Mouse (Mus musculus) fibroblast of lung, adult 2 months (primary cell): Measurements from ENCODE around the gene Prickle4.

Experiments
- DNase-seq: peaks from one replicate; pipeline ENCODE4 v3.0.0-alpha.2; 2011; ENCODE audit warnings: low read depth

The Prickle4 gene

DNA sequence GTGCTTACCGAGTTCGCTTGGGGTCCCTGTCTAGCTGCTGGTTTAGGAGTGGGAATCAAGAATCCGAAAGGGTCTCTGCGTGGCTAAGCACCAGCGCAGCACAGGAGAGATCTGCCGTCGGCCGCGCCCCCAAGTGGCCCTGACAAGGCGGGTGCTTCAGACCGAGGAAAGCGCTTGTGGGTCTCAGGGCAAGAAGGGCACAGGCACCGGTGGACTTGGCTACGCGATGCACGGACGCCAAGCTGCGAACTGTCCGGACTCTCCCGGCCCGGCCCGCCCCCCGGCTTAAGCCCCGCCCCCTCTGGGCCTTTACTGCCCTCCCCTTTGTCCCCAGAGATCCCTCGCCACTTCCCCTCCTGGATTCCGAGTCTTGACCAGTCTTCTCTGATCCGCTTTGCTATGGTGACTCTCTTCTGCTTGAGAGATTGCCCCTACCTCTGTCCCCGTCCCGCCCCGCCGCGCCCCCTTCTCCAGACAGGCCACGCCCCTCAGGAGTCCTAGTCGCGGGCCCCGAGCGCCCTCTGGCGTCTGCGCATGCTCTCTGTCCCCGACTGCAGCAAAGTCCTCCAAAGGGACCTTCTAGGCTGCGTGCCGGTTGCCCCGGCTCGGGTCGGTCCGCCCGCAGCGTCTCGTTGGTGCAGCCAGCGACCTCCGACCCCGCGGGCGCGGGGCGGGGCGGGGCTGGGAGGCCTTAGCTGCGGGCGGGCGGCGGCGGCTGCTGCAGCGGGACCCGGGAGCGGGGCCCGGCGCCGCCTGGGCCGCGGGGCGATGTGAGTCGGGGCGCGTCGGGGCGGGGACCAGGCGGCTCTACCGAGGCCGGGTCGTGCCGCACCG is at the start of gene Prickle4:
Gene Prickle4, minus strand, starts transcription at position 234 of the 834 bp plus-strand sequence.
- peak; percentile 72 for DNase-seq

DNA sequence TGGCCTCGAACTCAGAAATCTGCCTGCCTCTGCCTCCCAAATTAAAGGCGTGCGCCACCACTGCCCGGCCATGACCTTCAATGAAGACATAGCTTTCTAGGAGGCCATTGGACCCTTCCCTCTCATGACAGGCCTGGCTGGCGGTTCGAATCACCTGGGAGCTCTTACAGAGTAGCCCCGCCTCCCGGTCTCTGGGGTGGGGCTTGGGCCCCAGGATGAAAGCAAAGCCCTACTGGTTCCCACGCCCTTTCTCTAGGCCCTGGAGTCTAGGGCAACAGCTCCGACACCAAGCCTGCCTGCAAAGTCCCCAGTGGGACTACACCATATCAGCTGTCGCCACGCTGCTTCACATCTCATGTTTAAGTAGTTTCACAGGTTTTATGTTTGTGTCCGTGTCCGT is 49.5 kb upstream of the Prickle4 start:
- no peak for DNase-seq

- no peak for DNase-seq
These were observed 48.6 kb upstream of the Prickle4 start for GRCm38 (mm10) chr17:47742991-47743734.

DNA sequence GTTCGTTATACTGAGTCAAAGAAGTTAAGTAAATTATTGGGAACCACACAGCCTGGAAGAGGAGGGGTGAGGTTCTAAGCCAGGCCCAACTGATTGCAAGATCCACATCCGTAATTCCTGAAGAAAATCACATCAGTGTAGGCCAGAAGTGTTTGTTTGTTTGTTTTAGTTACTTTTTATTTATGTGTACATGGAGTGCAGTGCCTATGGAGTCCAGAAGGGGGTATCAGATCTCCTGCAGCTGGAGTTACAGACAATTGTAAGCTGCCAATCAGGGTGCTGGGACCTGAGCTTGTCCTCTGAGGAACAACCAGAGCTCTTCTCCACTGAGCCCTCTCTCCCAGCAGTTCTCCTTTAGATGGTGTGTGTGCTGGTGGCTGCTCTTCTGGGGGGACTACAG is 45.6 kb upstream of the Prickle4 start:
- DNase-seq = no peak

- no peak for DNase-seq
These were observed 44.6 kb upstream of the Prickle4 start for GRCm38 (mm10) chr17:47738879-47739798.

DNA sequence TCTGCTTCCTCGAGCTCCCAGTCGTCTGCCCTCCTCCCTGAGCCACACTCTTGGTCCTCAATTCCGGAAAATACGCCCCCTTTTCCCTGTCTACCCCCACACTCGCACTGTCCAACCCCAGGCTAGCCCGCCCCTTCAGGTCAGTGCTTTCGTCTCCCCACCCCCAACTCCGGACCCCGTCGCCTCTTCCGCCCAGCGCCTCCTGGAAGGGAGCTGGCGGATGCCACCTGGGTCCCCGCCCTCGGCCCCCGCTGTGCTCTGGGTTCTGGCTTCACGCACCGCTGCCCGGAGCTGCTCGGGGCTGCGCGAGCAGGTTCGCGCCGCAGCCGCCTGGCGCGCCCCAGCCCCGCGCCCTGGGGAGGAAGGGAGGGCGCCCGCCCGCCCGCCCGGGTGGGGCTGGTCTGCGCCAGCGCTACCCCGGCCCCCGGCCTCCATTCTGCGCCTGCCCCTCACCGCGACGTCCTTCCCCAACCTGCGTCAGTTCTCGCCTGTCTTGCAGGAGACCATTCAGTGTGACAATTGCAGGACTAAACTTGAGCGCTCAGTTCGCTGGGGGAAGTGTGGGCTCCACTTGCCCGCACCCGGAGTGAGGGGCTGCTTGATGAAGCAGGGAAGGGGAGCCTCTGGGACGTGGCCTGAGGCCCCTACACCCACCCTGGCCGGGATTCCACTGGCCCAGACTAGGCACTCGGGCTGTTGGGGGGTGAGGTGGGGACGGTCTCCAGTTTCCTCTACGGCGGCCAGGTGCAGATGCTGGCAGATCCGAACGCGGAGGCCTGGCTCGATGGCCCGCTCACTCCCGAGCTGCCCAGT is 43.7 kb upstream of the Prickle4 start:
- DNase-seq = no peak

GRCm38 (mm10) chr17:47737271-47738065 is 42.9 kb upstream of the Prickle4 start:
- peak; percentile 67 for DNase-seq

- peak; percentile 65 for DNase-seq
These were observed 42.3 kb upstream of the Prickle4 start, which contains the start of gene Tfeb for GRCm38 (mm10) chr17:47736856-47737255. Gene Tfeb, plus strand, starts transcription at chr17:47737030.

DNA sequence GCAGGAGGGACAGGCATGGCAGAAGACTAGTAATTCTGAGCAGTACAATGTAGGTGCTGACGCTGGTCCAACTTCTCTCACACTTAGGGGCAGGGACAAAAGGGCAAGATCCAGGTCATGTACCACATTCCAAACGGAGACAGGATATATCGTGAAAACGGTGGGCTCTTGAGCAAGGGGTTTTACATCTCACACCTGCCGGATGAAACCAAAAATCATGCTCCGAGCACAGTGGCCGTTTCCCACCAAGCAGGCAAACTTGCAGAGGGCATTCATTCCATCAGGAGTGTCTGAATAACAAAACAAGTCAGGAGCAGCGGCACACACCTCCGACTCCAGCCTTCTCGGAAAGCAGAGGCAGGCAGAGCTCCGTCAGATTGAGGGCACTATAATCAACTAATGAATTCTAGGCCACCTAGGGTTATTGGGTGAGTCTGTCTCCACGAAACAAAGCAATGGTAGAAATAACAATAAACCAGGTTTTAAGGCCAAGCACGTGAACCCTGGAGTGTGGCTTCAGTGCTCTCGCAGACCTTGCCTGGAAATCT is 41.1 kb upstream of the Prickle4 start:
- no peak for DNase-seq

DNA sequence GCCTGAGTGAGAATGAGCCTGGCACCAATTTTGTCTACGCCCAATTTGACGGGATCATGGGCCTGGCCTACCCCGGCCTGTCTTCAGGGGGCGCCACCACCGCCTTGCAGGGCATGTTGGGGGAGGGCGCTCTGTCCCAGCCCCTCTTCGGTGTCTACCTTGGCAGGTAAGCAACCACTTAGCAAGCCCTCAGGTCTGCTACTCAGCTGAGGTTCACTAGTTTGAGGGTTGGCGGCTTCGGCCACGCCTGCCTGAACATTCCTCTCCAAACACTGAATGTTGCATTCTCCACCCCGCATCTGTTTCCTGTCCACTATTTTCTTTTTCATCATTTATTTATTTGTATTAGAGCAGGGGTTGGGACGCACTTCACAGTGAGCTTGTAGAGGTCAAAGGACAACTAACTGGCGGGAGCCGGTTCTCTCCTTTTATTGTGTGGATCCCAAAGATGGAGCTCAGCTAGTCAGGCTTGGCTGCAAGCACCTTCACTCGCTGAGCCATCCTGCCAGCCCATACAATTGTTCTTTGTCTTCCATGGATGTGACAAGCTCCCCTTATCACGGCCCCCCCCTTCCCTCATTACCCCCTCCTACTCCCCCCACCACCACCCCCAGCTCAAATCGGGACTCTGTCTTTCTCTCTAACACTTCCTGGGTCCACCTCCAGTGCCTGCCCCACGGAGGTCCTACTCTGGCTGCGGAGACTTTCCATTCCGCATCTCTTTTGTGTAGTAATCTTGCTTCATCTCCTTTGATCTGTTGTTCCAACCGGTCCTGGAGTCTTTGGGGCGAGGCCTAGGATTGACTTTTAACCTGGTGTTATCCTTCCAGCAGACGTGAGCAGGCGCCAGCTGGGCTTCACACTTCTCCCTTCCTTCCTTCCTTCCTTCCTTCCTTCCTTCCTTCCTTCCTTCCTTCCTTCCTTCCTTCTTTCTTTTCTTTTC is 36.4 kb upstream of the Prickle4 start:
- DNase-seq = no peak

GRCm38 (mm10) chr17:47726566-47726965 is 32.0 kb upstream of the Prickle4 start, which contains the start of gene Pgc:
Gene Pgc, plus strand, starts transcription at chr17:47726842.
- no peak for DNase-seq

GRCm38 (mm10) chr17:47721183-47721582 is 26.6 kb upstream of the Prickle4 start:
- no peak for DNase-seq

DNA sequence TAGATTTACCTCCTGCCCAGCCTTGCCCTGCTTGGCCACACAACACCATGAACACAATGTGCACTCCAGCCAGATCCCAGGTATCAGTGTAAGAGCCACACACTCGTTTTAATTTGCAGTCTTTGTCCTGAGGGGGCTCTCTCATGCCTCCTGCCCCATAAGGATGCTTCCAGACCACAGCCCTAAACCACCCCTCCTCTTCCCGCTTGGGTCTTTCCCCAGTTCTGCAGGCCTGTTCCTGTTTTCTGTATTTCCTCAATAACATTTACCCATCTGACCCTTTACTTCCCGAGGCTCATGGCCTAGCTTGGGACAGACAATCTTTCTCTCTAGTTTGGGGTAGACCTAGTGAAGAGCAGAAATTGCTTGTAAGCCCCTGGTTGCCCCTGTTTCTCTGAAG is 20.5 kb upstream of the Prickle4 start:
- no peak for DNase-seq

- no peak for DNase-seq
These were observed 18.5 kb upstream of the Prickle4 start for GRCm38 (mm10) chr17:47712889-47713571.

- DNase-seq = no peak
These were observed 17.3 kb upstream of the Prickle4 start for GRCm38 (mm10) chr17:47711883-47712282.

GRCm38 (mm10) chr17:47710036-47710435 is 15.5 kb upstream of the Prickle4 start:
- DNase-seq = no peak

GRCm38 (mm10) chr17:47708972-47709371 is 14.4 kb upstream of the Prickle4 start:
- no peak for DNase-seq

GRCm38 (mm10) chr17:47707961-47708360 is 13.4 kb upstream of the Prickle4 start:
- DNase-seq = no peak
